Mouse (Mus musculus) leukemia stem cell, adult 10-12 weeks (primary cell): ENCODE measurements around the gene Ddx42. TPM values are rescaled to one million over a fixed set of nuclear protein-coding genes. Genes with fewer than 3 reads are reported as not detected.

Source experiments
- polyA plus RNA-seq: library from polyadenylated mRNA; stranded (reverse); fragments of >175 nt; gene quantifications from 2 replicates; pipeline ENCODE4 v1.2.3, GENCODE M21; 2012; ENCODE audit warnings: low replicate concordance

Gene Ddx42
- 7.5 and 8.1 TPM in 2 replicates for polyA plus RNA-seq

GRCm38 (mm10) chr11:106216730-106217490 is at the start of gene Ddx42:
Gene Ddx42, plus strand, starts transcription at chr11:106216926.

GRCm38 (mm10) chr11:106202123-106202465 is 14.6 kb upstream of the Ddx42 start, which contains the start of gene Strada:
Gene Strada, minus strand, starts transcription at chr11:106202168.

GRCm38 (mm10) chr11:106215927-106216729 is 598 bp upstream of the Ddx42 start, which contains the start of gene Ccdc47:
Gene Ccdc47, minus strand, starts transcription at chr11:106216344.

GRCm38 (mm10) chr11:106255685-106256451 is 39.1 kb downstream of the Ddx42 start, which contains the start of the genes Ftsj3 and Psmc5:
Gene Ftsj3, minus strand, starts transcription at chr11:106256079.
Gene Psmc5, plus strand, starts transcription at chr11:106256154.

GRCm38 (mm10) chr11:106272644-106273310 is 56.1 kb downstream of the Ddx42 start, which contains the start of gene Smarcd2:
Gene Smarcd2, minus strand, starts transcription at chr11:106272972.

GRCm38 (mm10) chr11:106276454-106276853 is 59.7 kb downstream of the Ddx42 start, which contains the start of gene Tcam1:
Gene Tcam1, plus strand, starts transcription at chr11:106276672.

Other genes with a start within 250 kb of the Ddx42 start
- 5.4 and 11.1 TPM in 2 replicates for gene Ace, start 249.0 kb upstream of the Ddx42 start, polyA plus RNA-seq
- not detected in 2 replicates for gene Ace3, start 222.3 kb upstream of the Ddx42 start, polyA plus RNA-seq
- not detected in 2 replicates for gene Kcnh6, start 208.8 kb upstream of the Ddx42 start, polyA plus RNA-seq
- 34.4 and 37.9 TPM in 2 replicates for gene Dcaf7, start 180.1 kb upstream of the Ddx42 start, polyA plus RNA-seq
- 15.6 and 22.6 TPM in 2 replicates for gene Taco1, start 150.9 kb upstream of the Ddx42 start, polyA plus RNA-seq
- 4.8 and 5.7 TPM in 2 replicates for gene Map3k3, start 132.3 kb upstream of the Ddx42 start, polyA plus RNA-seq
- not detected in 2 replicates for gene Gm10840, start 56.1 kb upstream of the Ddx42 start, polyA plus RNA-seq
- 142 and 144 TPM in 2 replicates for gene Limd2, start 56.1 kb upstream of the Ddx42 start, polyA plus RNA-seq
- 49.2 and 63.9 TPM in 2 replicates for gene Strada, start 14.8 kb upstream of the Ddx42 start, polyA plus RNA-seq
- 0.83 and 1.2 TPM in 2 replicates for gene Ccdc47, start 582 bp upstream of the Ddx42 start, polyA plus RNA-seq
- 3.1 and 16.8 TPM in 2 replicates for gene Ftsj3, start 39.2 kb downstream of the Ddx42 start, polyA plus RNA-seq
- 8.9 and 18.7 TPM in 2 replicates for gene Psmc5, start 39.2 kb downstream of the Ddx42 start, polyA plus RNA-seq
- 47.7 and 136 TPM in 2 replicates for gene Smarcd2, start 56.0 kb downstream of the Ddx42 start, polyA plus RNA-seq
- 0.06 and 0.07 TPM in 2 replicates for gene Tcam1, start 59.7 kb downstream of the Ddx42 start, polyA plus RNA-seq
- gene Gh, start 84.9 kb downstream of the Ddx42 start, polyA plus RNA-seq, result 0.21 TPM in 1 of 2 replicates, not detected in the other
- 49.5 and 90.7 TPM in 2 replicates for gene Cd79b, start 97.8 kb downstream of the Ddx42 start, polyA plus RNA-seq
- 0.25 and 0.68 TPM in 2 replicates for gene Scn4a, start 136.4 kb downstream of the Ddx42 start, polyA plus RNA-seq
- 0.65 TPM in 1 of 2 replicates, not detected in the other for gene Prr29, start 148.5 kb downstream of the Ddx42 start, polyA plus RNA-seq
- gene Icam2, start 171.1 kb downstream of the Ddx42 start, polyA plus RNA-seq, result 11.7 and 25.0 TPM in 2 replicates